Mouse (Mus musculus) hindbrain, embryonic 11.5 days (tissue): Measurements from ENCODE around the gene Gipc2. TPM values are rescaled to one million over a fixed set of nuclear protein-coding genes. Genes with fewer than 3 reads are reported as not detected.

ENCODE experiments used
- ATAC-seq: fragments of 200-750 bp; cut with Nextera tagmentation; 2 replicates; pipeline ENCODE4 v1.8.0; 2017; ENCODE audit warnings: mild to moderate bottlenecking, moderate TSS enrichment, moderate library complexity; ENCODE audit not compliant: low FRiP score
- DNase-seq: peaks from one replicate; pipeline ENCODE4 v3.0.0-alpha.2; 2015; ENCODE audit warnings: low spot score
- H3K27ac ChIP-seq: fragments of 300-500 bp; sonication (generic); 2 replicates; pipeline ENCODE4 v1.5.1; 2014; ENCODE audit warnings: mild to moderate bottlenecking, low read depth, low read length
- H3K27me3 ChIP-seq: fragments of 300-500 bp; sonication (generic); 2 replicates; pipeline ENCODE4 v1.6.1; 2014; ENCODE audit warnings: mild to moderate bottlenecking, low read length, moderate library complexity, mixed read lengths; ENCODE audit not compliant: control insufficient read depth, insufficient read depth
- H3K36me3 ChIP-seq: fragments of 300-500 bp; sonication (generic); 2 replicates; pipeline ENCODE4 v1.6.1; 2014; ENCODE audit warnings: mild to moderate bottlenecking, low read length, moderate library complexity, mixed read lengths; ENCODE audit not compliant: control insufficient read depth, insufficient read depth
- H3K4me1 ChIP-seq: fragments of 300-500 bp; sonication (generic); replicated peaks from 2 replicates; pipeline ENCODE4 v1.6.1; 2014; ENCODE audit warnings: low read length, mixed read lengths; ENCODE audit not compliant: control insufficient read depth, insufficient read depth
- H3K4me2 ChIP-seq: fragments of 300-500 bp; sonication (generic); replicated peaks from 2 replicates; pipeline ENCODE4 v1.6.1; 2014; ENCODE audit warnings: mild to moderate bottlenecking, low read depth, low read length
- H3K4me3 ChIP-seq: fragments of 300-500 bp; sonication (generic); 2 replicates; pipeline ENCODE4 v1.5.1; 2014; ENCODE audit warnings: low read depth, low read length
- H3K9ac ChIP-seq: fragments of 300-500 bp; sonication (generic); 2 replicates; pipeline ENCODE4 v1.6.1; 2014; ENCODE audit warnings: low read depth, low read length
- H3K9me3 ChIP-seq: fragments of 300-500 bp; sonication (generic); 2 replicates; pipeline ENCODE4 v1.6.1; 2016; ENCODE audit warnings: low read length; ENCODE audit not compliant: control insufficient read depth
- WGBS: fragments of 180-500 bp; shearing (Covaris S2); extraction: QIAGEN DNeasy Blood & Tissue Kit; methylation state at CpG from one replicate; pipeline ENCODE4 v1.1.7; 2014; 5-methylcytosine and 5-hydroxymethylcytosine counted together
- polyA plus RNA-seq: library from polyadenylated mRNA; unstranded; fragments of >200 nt; fragmentation: Nextera tagmentation; extraction: Ambion mirVana; gene quantifications from 2 replicates; pipeline ENCODE4 v1.2.1, GENCODE M21; 2014

Gipc2 gene
- polyA plus RNA-seq, 1 experiment from 2014 or later = 5.0 TPM

GRCm38 (mm10) chr3:152069001-152069400, 97.0 kb downstream of the Gipc2 start:
- 87% methylated on average over 2 of the region's 2 CpGs for WGBS
- no peak for ATAC-seq
- Histone ChIP-seq H3K9ac (no peak overlapping the region), H3K4me1 (no peaks in the 10 kb centered on the region; the same call in 1 of the 2 replicates), H3K27ac (no peak overlapping the region), H3K36me3 (no peaks in the 10 kb centered on the region), H3K4me2 (no peak overlapping the region), H3K27me3 (no peaks in the 10 kb centered on the region), H3K4me3 (no peak overlapping the region), H3K9me3 (no peaks in the 10 kb centered on the region)
- no peak for DNase-seq

GRCm38 (mm10) chr3:152068311-152068710, 97.7 kb downstream of the Gipc2 start:
- Histone ChIP-seq H3K4me3 (no peak overlapping the region), H3K9ac (no peak overlapping the region), H3K9me3 (no peaks in the 10 kb centered on the region), H3K36me3 (no peaks in the 10 kb centered on the region), H3K4me1 (no peaks in the 10 kb centered on the region; the same call in 1 of the 2 replicates), H3K27me3 (no peaks in the 10 kb centered on the region), H3K27ac (no peak overlapping the region), H3K4me2 (no peak overlapping the region)
- DNase-seq = no peak
- 100% methylated on average over 1 of the region's 1 CpGs for WGBS
- no peak for ATAC-seq

GRCm38 (mm10) chr3:152066696-152067095, 99.3 kb downstream of the Gipc2 start:
- Histone ChIP-seq H3K27me3 (no peaks in the 10 kb centered on the region), H3K4me3 (no peak overlapping the region), H3K4me1 (no peaks in the 10 kb centered on the region; the same call in 1 of the 2 replicates), H3K9ac (no peak overlapping the region), H3K4me2 (peak overlapping the region; percentile 19), H3K27ac (no peak overlapping the region), H3K36me3 (no peaks in the 10 kb centered on the region), H3K9me3 (no peaks in the 10 kb centered on the region)
- peak; percentile 51; the same call in 1 of the 2 replicates for ATAC-seq
- WGBS = 29% methylated on average over 13 of the region's 13 CpGs
- peak; percentile 33 for DNase-seq

- no peaks in the 10 kb centered on the region for H3K36me3 ChIP-seq
- H3K9me3 ChIP-seq = no peaks in the 10 kb centered on the region
- H3K4me1 ChIP-seq = no peaks in the 10 kb centered on the region; the same call in 1 of the 2 replicates
- H3K4me2 ChIP-seq = no peak overlapping the region
- no peak overlapping the region for H3K4me3 ChIP-seq
- H3K27ac ChIP-seq = no peak overlapping the region
- no peaks in the 10 kb centered on the region for H3K27me3 ChIP-seq
- 43% methylated on average over 4 of the region's 4 CpGs for WGBS
- DNase-seq (no peak), ATAC-seq (no peak)
- no peak overlapping the region for H3K9ac ChIP-seq
These were observed 100.2 kb downstream of the Gipc2 start for GRCm38 (mm10) chr3:152065806-152066205.

GRCm38 (mm10) chr3:152064166-152064565, 101.9 kb downstream of the Gipc2 start:
- Histone ChIP-seq H3K4me3 (no peak overlapping the region), H3K4me1 (no peaks in the 10 kb centered on the region; the same call in 1 of the 2 replicates), H3K27me3 (no peaks in the 10 kb centered on the region), H3K27ac (no peak overlapping the region), H3K9ac (no peak overlapping the region), H3K36me3 (no peaks in the 10 kb centered on the region), H3K4me2 (no peak overlapping the region), H3K9me3 (no peaks in the 10 kb centered on the region)
- DNase-seq (no peak), ATAC-seq (no peak)
- 85% methylated on average over 2 of the region's 2 CpGs for WGBS

GRCm38 (mm10) chr3:152062806-152063205, 103.2 kb downstream of the Gipc2 start:
- Histone ChIP-seq H3K4me1 (no peaks in the 10 kb centered on the region; the same call in 1 of the 2 replicates), H3K4me2 (no peak overlapping the region), H3K4me3 (no peak overlapping the region), H3K27ac (no peak overlapping the region), H3K27me3 (no peaks in the 10 kb centered on the region), H3K9ac (no peak overlapping the region), H3K36me3 (no peaks in the 10 kb centered on the region), H3K9me3 (no peaks in the 10 kb centered on the region)
- 62% methylated on average over 3 of the region's 3 CpGs for WGBS
- no peak for DNase-seq
- no peak for ATAC-seq

- DNase-seq = no peak
- H3K4me2 ChIP-seq = no peak overlapping the region
- no peak overlapping the region for H3K9ac ChIP-seq
- H3K4me3 ChIP-seq = no peak overlapping the region
- 96% methylated on average over 5 of the region's 5 CpGs for WGBS
- H3K27ac ChIP-seq = no peak overlapping the region
- no peaks in the 10 kb centered on the region for H3K27me3 ChIP-seq
- no peaks in the 10 kb centered on the region for H3K4me1 ChIP-seq
- H3K36me3 ChIP-seq = no peaks in the 10 kb centered on the region
- no peak for ATAC-seq
- no peaks in the 10 kb centered on the region for H3K9me3 ChIP-seq
These were observed 104.9 kb downstream of the Gipc2 start for GRCm38 (mm10) chr3:152061145-152061544.

GRCm38 (mm10) chr3:152058235-152058634, 107.8 kb downstream of the Gipc2 start:
- Histone ChIP-seq H3K36me3 (no peaks in the 10 kb centered on the region), H3K4me1 (no peaks in the 10 kb centered on the region), H3K4me2 (no peak overlapping the region), H3K4me3 (no peak overlapping the region), H3K9ac (no peak overlapping the region), H3K9me3 (no peaks in the 10 kb centered on the region), H3K27ac (no peak overlapping the region), H3K27me3 (no peaks in the 10 kb centered on the region)
- ATAC-seq (no peak), DNase-seq (no peak)
- 90% methylated on average over 2 of the region's 2 CpGs for WGBS

- no peaks in the 10 kb centered on the region for H3K36me3 ChIP-seq
- no peak overlapping the region for H3K9ac ChIP-seq
- 74% methylated on average over 4 of the region's 4 CpGs for WGBS
- ATAC-seq (no peak), DNase-seq (no peak)
- H3K27me3 ChIP-seq = no peaks in the 10 kb centered on the region
- no peak overlapping the region for H3K4me2 ChIP-seq
- no peaks in the 10 kb centered on the region for H3K4me1 ChIP-seq
- H3K9me3 ChIP-seq = no peaks in the 10 kb centered on the region
- no peak overlapping the region for H3K27ac ChIP-seq
- H3K4me3 ChIP-seq = no peak overlapping the region
These were observed 111.8 kb downstream of the Gipc2 start for GRCm38 (mm10) chr3:152054260-152054659.
